Mouse (Mus musculus) erythroid progenitor cell, adult 5-6 weeks (primary cell): ENCODE measurements around the gene Pawr. TPM values are rescaled to one million over a fixed set of nuclear protein-coding genes. Genes with fewer than 3 reads are reported as not detected.

Experiments used
- ATAC-seq: replicated peaks from 2 replicates; pipeline ENCODE4 v1.8.0; 2016; ENCODE audit warnings: moderate number of reproducible peaks, mild to moderate bottlenecking, moderate TSS enrichment, inconsistent platforms; ENCODE audit not compliant: poor library complexity, low FRiP score, severe bottlenecking
- total RNA-seq, 2 experiments: library from RNA; stranded (forward) in 1 of 2; stranded (reverse) in 1 of 2; fragments of 150-400 nt in 1 of 2; fragments of 186-747, 209-891 nt in 1 of 2; gene quantifications; 2 replicates each; pipeline versions ENCODE4 v1.2.3 to v1.2.4; 2015 to 2017; ENCODE audit warnings: low replicate concordance in 2 of 2

The Pawr gene
- total RNA-seq, 2 experiments from 2014 or later = not detected

DNA sequence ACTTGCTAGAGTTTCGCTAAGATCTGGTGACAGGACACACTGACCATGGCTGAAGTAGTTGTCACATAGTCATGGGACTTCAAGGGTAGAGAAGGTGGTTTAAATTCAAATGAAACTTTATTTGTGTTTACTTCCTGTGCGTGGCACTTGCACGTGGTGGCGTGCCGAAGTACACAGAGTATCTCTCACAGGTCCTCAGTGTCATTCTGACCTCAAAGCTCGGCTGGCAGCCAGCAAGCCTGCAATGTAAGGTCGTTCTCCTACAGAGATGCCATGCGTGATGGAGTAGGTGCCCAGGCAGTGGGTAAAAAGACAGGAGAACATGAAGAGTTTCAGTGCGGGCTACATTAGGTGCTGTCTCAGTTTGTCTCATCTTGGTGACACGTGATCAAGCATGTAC, 48.8 kb downstream of the Pawr start:
- ATAC-seq = no peak

GRCm38 (mm10) chr10:108384153-108384769, 52.3 kb downstream of the Pawr start:
- ATAC-seq = no peak

- no peak for ATAC-seq
Measured at GRCm38 (mm10) chr10:108385480-108385955, 53.6 kb downstream of the Pawr start.

GRCm38 (mm10) chr10:108388410-108388915, 56.5 kb downstream of the Pawr start:
- ATAC-seq = no peak

- ATAC-seq = no peak
Measured at GRCm38 (mm10) chr10:108389178-108389926, 57.4 kb downstream of the Pawr start.

DNA sequence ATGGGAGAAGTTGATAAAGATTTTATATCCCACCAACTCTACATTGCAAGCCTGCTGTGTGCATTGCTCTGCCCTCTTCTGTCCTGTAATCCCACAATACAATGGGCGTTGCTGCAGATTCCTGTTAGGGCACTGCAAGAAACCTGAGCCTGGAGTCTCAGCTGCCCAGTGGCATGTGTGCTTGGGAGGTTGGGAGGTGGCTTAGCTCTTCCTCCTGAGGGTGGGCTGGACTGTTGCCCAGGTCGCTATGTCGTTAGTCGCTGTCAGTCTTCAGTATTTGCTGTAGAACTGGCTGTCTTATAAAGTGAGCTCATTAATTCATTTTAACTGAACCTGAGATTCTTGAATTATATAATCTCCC, 58.0 kb downstream of the Pawr start:
- no peak for ATAC-seq

GRCm38 (mm10) chr10:108391370-108391902, 59.5 kb downstream of the Pawr start:
- ATAC-seq = no peak

- ATAC-seq = no peak
Measured at GRCm38 (mm10) chr10:108392151-108392550, 60.2 kb downstream of the Pawr start.

- no peak for ATAC-seq
Measured at GRCm38 (mm10) chr10:108394306-108394705, 62.4 kb downstream of the Pawr start.

DNA sequence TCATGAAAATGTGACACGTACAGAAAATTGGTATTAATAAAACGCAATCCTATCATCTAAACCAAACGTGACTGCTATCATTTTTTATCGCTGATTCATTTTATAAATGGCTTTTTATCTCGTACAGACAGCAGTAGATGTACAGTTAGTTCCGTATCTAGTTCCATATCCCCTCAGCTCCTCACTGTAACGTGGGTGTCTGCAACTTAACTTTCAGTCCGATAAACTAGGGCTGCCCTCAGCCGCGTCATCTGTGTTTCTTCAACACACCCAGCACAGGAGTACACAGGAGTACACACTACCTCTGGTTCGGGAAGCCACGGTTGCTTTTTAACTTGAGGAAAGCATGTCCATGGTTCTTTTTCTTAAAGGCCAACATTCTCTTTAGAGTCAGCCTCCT, 63.3 kb downstream of the Pawr start:
- no peak for ATAC-seq

- ATAC-seq = no peak
Measured at GRCm38 (mm10) chr10:108395647-108396046, 63.7 kb downstream of the Pawr start.

- no peak for ATAC-seq
Measured at GRCm38 (mm10) chr10:108402751-108403150, 70.8 kb downstream of the Pawr start.

DNA sequence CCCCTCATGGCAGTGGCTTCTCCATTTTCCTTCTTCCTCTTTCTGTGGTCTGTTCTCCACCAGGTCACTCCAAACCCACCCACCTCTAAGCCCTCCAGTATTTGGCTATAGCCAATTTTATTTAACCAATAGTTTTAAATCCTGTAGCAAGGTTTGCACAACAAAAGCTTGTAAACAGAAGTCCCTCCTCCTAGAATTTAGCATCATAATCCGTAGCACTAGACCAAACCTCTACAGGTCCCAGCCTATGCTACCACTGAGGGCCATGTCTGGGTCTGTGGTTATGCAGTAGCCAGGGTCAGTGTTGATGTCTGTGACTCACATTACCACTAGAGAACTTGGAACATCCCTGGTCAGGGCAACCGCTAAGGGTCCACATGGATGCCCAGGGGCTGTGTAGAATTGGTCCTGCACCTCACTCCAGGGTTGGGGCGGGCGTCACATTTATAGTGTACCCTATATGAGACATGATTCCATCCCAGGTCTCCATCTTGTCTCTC, 71.5 kb downstream of the Pawr start:
- no peak for ATAC-seq

GRCm38 (mm10) chr10:108404087-108404486, 72.2 kb downstream of the Pawr start:
- no peak for ATAC-seq

DNA sequence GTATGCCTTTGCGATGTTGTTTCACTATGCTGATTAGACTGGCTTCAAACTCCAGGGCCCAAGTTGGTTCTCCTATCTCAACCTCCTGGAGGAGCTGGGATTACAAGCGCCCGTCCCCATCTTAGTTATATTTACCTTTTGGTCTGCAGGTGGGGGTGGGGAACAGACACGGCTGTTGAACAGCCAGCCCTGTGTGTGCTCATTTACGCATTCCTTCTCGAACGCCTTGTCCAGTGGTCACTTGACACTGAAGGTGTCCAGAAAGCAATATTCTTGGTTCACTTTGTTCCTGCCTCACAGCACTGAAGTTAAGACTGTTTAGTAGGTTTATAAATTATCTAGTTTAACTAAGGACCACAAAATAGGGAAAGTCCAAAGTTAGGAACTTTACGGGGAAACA, 73.2 kb downstream of the Pawr start:
- no peak for ATAC-seq

GRCm38 (mm10) chr10:108405931-108406330, 74.0 kb downstream of the Pawr start:
- no peak for ATAC-seq

DNA sequence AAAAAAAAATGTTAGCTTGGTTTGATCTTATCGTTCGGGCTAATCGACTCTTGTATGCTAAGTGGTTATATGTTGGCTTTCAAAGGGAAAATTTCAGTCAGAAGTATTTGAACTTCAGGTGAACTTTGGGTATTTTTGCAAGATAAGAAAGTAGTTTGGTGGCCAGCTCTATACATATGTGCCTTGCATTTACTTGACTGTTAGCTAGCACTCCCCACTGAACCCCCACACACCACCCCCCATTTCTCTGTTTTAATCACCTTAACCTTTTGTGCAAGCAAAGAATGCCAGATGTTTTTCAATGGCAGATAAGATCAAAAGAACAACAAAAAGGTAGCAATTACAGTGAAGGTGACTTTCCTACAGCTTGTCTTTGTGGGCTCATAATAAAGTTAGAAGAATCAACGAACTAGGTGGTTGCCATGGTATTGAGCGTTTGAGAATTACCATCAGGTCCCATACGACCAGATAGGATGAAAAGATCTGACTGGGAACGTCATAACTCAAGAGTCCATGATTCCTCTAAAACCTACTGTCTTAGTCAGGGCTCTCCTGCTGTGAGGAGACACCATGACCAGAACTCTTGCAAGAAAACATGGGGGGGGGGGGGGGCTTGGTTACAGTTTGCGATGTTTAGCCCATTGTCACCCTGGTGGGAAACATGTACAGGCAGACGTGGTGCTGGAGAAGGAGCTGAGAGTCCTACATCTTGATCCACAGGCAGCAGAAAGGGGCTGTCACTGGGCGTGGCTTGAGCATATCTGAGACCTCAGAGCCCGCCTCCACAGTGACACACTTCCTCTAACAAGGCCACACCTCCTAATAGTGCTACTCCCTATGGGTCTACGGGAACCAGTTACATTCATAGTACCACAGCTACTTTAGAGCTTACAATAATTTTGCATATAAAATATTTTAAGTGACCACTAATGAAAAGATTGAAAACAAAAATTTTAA, 75.2 kb downstream of the Pawr start:
- ATAC-seq = no peak

DNA sequence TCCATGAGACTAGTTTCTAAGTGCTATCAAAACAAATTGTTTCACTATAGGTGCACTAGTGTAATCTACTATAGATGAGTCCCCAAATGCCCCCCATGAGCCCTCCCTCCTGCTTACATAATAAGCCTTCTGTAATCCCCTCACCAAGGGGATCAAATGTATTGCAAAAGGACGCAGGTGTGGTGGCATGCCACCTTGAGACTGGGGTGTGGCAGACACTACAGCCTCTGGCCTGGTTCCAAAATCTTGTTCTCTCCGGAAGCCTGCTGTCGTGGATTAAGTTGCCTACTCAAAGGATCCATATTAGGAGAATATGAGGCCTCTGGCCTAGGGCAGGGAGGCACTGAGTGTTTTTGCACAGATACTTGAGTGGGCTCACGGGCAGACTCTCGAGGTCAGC, 76.1 kb downstream of the Pawr start:
- no peak for ATAC-seq

DNA sequence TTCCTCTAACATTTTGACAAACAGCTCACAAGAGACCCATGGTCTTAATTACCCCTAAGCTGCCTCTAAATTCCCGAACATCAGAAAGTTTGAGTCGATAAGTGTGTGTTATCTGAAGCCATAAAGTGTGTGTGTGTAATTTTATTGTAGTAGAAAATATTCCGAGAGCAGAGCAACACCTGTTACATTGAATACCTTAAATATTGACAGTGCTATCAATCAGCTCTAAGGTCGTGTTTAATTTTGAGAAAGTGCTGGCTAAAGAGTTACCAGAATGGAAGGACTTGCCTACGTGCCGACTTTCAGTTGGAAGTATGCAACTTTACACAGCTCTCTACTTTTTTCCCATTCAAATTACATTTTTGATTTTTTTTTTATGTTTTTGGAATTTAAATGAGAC, 76.5 kb downstream of the Pawr start:
- ATAC-seq = no peak

- ATAC-seq = no peak
Measured at GRCm38 (mm10) chr10:108408986-108409385, 77.1 kb downstream of the Pawr start.
